Mouse (Mus musculus) megakaryocyte-erythroid progenitor cell, adult 5-6 weeks (primary cell): Measurements from ENCODE around the gene Stat4. TPM values are rescaled to one million over a fixed set of nuclear protein-coding genes. Genes with fewer than 3 reads are reported as not detected.

Experiments
- ATAC-seq: replicated peaks from 2 replicates; pipeline ENCODE4 v1.8.0; 2016; ENCODE audit warnings: mild to moderate bottlenecking, inconsistent platforms; ENCODE audit not compliant: severe bottlenecking, poor library complexity, low FRiP score, low TSS enrichment
- total RNA-seq, 2 experiments: library from RNA; stranded (forward) in 1 of 2; stranded (reverse) in 1 of 2; fragments of 200-1000, 215-1000 nt in 1 of 2; fragments of >200 nt in 1 of 2; fragmentation: Nextera tagmentation in 1 of 2; gene quantifications; 2 replicates each; pipeline ENCODE4 v1.2.3; 2014 to 2017

Stat4 gene
- total RNA-seq, 2 experiments from 2014 or later = 9.1 to 9.6 TPM

GRCm38 (mm10) chr1:52021936-52022725, 35.2 kb downstream of the Stat4 start:
- no peak for ATAC-seq

DNA sequence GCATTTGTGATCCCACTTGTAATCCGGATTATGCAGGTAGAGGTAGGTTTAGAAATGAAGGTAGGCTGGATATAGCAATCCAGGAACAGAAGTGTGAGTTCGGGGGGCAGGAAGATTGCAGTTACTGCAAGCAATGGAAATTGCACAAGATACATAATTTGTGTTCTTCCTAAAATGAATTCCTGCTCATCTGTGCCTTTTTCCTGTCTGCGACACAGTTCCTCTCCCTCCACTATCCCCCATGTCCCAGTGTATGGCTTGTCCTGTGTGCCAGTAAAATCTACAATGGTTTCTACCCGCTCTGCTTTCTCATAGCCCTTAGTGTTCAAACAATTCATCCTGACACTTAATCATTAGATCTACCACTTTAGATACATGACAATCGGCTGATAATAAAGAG, 41.7 kb downstream of the Stat4 start:
- no peak for ATAC-seq

GRCm38 (mm10) chr1:52034816-52035752, 48.1 kb downstream of the Stat4 start:
- ATAC-seq = no peak

DNA sequence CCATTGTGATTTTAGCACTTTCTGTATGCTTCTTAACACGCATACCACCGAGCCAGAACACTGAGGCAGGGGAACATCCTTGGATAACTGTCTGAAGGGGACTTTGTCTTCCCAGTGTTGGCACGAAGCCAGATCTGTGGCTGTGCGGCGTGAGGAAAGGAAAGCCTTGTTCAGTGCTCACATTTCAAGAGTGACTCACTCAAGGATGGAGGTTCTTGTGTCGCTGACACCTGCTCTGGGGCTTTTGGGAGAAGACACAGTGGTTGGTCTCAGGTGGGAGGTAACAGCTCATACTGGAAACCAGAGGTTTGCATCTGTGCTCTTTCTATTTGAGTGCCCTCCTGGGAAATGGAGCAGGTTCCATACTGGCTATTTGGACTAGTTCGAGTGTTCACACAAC, 52.2 kb downstream of the Stat4 start:
- ATAC-seq = no peak

DNA sequence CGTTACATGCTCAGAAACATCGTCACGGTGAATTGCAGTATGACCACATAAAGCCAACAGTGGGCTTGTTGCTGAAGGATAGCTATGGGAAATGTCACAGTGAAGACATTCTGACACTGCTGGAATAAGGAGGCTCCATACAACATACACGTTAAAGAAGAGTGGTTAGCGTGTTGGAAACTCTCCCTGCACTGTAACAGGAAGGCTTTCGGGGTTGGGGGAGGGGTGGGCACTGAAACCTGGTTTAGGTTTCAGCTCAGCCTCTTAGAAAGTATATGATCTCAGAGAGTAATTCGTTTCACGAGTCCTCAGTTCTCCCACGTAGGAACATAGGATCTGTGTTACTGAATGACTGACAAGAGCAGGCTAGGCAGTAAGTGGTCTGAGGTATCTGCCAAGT, 52.7 kb downstream of the Stat4 start:
- no peak for ATAC-seq

DNA sequence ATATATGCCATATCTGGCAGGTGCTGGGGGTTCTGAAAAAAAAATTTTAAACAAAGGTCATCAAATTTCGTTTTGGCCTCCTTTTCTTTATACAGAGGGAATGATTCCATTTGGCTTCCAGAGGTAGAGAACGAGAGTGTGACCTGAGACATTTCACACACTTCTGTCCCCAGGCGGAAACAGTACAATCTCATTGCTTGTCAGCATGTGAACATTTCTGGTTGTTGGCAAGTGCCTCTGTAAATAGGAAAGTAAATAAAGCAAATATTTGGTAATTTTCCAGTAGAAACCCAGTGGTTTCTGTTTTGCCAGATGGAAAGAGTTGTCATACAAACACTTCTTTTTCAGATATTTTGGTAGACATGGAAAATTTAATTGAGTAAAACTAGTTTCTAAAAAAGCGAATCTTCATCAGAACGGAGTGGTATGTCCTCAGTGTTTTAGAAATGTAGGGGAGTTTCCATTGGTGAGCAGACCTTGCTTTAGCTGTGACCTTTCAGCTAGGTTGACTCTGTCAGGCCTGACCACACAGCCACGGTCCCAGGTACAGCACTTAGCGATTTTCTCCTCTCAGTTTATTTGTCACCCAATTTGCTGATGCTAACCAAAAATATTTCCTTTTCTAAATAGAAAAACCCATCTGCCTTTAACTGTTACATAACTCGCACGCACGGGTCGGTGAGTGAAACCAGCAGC, 53.6 kb downstream of the Stat4 start:
- ATAC-seq = no peak

DNA sequence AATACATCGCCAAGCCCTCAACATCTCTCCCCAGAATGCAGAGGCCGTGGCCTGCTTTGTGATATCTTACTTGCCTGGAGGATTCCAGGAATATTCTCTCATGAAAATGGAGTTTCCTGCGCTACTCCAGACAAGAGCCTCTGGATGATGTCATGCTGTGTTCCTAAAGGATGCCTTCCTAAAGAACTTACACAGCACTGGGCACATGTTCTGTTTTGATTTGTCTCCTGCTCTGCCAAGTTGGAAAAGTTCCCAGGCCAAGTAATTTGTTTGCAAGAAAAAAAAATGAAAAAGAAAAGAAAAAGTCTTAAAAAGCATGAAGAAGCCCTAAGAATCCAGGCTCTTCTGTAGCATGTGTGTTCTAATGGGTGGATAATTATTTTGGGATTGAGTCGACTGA, 56.2 kb downstream of the Stat4 start:
- ATAC-seq = no peak

DNA sequence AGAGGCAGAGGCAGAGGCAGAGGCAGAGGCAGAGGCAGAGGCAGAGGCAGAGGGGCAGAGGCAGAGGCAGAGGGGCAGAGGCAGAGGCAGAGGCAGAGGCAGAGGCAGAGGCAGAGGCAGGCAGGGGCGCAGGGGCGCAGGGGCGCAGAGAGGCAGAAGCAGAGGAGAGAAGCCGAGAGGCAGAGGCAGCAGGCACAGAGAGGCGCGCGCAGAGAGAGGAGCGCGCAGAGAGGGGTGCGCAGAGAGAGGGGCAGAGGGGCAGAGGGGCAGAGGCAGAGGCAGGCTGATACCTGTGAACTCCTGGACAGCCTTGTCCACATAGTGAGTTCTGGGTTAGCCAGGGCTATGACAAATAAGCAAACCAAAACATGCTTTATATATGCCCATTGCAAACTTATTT, 59.9 kb downstream of the Stat4 start:
- 0 out of 2 replicates have a peak, but pooled peaks have one; percentile 18 for ATAC-seq

DNA sequence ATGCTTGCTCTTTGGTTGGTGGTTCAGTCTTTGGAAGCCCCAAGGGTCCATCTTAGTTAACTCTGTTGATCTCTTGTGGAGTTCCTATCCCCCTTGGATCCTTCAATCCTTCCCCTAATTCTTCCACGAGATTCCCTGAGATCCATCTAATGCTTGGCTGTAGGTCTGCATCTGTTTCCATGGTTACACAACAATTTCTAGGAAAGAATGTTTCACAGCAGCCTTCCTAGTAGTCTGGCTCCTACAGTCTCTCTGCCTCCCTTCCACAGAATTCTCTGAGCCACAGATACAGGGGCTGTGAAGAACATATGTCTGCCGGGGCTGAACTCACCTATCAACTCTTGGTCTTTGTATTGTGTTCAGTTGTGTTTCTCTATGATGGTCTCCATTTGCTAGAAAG, 61.8 kb downstream of the Stat4 start:
- no peak for ATAC-seq

DNA sequence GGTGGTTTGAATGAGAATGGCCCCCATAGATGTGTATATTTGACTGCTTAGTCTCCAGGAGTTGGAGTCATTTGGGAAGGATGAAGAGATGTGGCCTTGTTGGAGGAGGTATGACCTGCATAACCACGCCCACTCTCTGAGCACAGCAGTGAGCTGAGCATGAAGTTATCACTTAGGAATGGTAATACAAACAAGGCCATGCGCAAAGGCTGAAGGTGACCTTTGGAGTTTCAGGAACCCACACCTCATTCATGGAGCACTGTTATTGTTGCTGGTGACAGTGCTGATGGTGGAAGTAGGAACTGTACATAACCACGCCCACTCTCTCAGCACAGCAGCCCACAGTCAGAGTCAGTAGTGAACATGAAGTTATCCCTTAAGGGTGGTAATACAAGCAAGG, 62.9 kb downstream of the Stat4 start:
- 0 out of 2 replicates have a peak, but pooled peaks have one; percentile 22 for ATAC-seq

DNA sequence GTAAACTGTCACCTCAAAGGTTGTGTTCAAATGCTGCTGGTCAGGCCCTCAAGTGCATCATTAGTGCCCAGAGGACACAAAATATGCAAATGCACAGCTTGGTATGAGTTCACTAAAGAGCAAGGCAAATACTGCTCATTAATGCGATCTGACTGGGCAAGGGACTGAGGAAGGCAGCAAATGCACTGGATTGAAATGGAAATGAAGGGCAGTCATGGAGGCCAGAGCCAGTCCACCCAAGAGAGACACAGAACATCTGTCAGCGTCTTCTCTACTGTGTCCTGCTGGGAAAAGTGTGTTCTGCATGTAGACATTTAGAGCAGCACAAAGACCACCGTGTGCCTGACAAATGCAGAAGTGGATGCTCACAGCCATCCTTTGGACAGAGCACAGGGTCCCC, 64.6 kb downstream of the Stat4 start:
- no peak for ATAC-seq

DNA sequence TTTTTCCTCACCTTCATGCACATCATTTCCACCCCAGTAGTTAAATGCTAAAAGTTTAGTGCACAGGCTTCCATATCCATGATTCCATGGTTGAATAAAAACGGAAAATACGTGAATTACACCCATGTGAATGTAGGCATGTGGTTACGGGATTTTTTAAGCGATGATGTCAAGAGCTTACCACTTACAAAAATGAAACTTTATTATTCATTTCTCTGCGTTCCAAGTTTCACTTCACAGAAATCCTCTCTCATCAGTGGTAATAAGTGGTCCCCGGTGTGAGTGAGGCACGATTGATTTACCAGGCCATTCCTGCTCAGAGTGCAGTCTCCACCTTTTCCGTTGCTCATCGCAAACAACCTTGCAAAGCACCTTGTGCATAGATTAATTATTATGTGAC, 66.0 kb downstream of the Stat4 start:
- ATAC-seq = no peak

DNA sequence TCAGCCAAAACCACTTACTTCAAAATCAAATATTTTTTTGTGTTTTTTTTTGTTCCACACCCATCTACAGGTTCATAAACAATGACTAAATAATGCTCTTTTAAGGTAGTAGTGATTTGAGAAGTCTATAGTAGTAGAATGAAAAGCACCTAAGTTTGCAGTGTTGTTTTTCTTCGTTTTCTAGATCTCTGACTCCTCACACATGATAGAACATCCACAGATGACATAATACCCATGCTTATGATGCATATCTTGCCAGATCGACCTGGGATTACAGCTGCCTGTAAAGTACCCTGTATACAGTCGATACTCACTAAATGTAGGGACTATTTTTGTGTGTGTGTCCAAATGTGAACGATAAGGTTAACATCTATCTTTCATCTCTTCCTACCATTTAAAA, 69.0 kb downstream of the Stat4 start:
- ATAC-seq = no peak

GRCm38 (mm10) chr1:52057153-52057552, 70.2 kb downstream of the Stat4 start:
- ATAC-seq = no peak

DNA sequence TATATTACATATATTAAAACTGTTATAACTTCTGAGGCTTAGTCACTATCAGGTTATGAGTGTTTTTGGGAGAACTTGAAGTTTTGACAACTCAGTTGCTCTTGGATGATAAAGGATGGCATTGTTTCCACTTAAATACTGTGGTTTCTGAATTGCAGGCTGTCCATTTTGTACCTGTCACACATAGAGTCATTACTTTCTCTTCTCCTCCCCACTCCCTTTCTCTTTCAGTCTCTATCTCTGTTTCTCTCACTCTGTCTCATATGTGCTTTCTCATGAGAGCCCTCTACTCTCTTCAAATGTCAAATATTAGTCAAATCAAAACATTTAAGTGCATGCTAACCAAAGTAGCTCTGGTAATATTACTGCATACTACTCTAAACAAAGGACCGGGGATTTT, 79.3 kb downstream of the Stat4 start:
- no peak for ATAC-seq

- ATAC-seq = peak; percentile 87
Observed at GRCm38 (mm10) chr1:52066694-52067093, 79.7 kb downstream of the Stat4 start.

- ATAC-seq = no peak
Observed at GRCm38 (mm10) chr1:52079724-52080367, 92.9 kb downstream of the Stat4 start.

GRCm38 (mm10) chr1:52080375-52080774, 93.4 kb downstream of the Stat4 start:
- no peak for ATAC-seq

- ATAC-seq = 0 out of 2 replicates have a peak, but pooled peaks have one; percentile 41
Observed at GRCm38 (mm10) chr1:52086236-52086635, 99.3 kb downstream of the Stat4 start.
